Mouse (Mus musculus) layer of hippocampus, adult 9-10 months (tissue): ENCODE data around the gene Nit1.
"Not testable (repeated sequence)": the region's sequence is repeated elsewhere in the genome, so short reads cannot be mapped to it uniquely, and the experiment has no call there.

Experiments
- DNase-seq: peaks from one replicate; pipeline ENCODE4 v3.0.0; 2022; ENCODE audit warnings: low spot score

Gene Nit1

DNA sequence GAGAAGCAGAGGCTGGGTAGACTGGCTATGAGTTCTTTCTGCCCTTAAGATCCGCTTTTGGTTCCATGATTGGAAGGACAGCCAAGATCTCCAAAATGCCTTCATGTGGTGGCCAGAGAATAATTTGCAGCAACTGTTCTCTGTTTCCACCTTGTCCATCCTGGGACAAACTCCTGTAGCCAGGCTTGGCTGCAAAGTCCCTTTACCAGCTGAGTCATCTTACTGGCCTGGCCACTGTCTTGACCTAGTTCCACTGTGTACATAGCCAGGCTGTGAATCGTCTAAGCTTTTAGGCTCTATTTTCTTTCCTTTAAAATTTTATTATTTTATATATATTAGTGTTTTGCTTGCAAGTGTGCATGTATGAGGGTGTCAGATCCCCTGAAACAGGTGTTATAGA lies 3.8 kb upstream of the Nit1 start:
- no peak for DNase-seq

DNA sequence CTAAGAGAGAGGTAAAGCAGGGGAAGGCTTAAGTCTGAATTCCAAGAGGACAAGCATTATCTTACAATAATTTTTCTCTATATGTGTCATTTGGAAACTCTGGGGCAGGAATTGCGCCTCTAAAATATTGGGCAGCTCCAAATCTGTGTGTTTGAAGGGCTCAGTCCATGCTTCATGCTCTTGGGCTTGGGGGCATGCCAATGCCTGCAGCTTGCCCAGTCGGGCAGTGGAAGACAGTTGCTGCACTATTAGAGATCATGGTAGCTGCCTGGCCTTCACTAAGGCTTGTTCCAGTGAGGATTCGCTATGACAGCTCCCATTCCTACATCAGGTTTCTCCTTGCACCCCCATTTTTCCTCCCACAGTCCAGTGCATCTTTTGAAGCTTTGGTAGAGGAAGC lies 3.2 kb upstream of the Nit1 start:
- DNase-seq = no peak

DNA sequence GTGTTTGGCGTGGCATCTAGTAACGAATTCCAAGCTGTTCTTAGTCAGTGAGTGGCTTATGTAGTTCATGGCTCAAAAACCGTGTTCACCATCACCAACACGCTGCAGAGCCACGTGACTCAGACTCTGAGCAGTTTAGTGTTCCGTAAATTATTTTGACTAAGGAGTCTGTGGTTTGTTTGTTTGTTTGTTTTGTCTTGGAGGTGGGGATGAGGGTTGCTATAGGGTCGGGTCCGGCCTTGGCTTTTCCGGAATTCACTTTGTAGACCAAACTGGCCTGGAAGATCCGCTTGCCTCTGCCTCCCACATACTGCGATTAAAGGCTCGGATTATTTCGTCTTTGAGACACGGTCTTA lies 627 bp upstream of the Nit1 start:
- DNase-seq = no peak

DNA sequence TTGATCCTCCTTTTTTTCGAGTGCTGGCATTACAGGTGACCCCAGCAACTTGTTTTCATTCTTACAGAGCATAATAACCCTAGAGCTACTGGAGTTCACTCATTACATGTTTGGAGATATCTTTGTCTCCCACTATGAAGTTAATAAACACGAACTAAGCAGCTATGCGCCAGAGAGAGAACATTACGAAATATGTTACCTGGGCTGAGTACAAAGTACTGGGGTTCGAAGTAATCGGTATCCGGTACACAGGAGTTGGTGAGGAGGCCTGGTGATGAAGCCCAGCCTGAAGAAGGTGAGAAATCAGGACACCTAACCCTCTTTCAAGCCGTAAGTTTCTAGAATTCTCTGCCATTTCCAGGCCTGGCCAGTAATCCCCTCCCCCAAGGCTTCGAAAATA lies 731 bp downstream of the Nit1 start:
- no peak for DNase-seq

DNA sequence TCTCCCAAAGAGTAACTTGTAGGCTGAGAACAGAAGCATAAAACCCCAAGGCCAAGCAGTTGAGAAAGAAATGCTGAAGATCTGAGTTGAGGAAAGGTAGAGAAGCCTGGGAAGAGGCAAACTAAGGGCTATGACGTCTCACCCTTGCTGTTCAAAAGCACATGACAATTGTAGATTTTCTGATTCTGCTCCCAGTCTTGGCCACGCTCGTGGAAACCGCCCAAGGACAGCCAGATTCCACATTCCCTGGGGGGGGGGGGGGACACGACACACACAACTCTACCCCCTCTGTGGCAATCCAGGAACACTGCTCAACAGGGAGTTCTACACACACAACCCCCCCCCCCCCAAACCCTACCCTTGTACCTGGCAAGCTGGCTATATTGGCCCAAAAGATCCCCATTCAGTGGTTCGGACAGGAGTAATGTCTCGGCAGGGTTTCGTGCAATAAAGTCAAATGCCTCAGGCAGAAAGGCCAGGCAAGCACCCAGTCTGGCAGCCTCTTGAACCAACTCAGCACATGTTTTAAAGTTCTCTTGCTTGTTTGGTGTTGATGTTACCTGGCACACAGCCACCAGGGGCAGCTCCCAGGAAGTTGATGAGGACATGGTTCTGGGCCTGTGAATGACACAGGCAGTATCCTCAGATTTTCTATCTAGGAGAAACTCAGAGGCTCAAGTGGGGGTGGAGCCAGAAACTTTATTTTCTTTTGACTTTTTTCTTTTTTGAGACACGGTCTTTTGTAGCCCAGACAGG lies 1.3 kb downstream of the Nit1 start:
- DNase-seq = no peak

DNA sequence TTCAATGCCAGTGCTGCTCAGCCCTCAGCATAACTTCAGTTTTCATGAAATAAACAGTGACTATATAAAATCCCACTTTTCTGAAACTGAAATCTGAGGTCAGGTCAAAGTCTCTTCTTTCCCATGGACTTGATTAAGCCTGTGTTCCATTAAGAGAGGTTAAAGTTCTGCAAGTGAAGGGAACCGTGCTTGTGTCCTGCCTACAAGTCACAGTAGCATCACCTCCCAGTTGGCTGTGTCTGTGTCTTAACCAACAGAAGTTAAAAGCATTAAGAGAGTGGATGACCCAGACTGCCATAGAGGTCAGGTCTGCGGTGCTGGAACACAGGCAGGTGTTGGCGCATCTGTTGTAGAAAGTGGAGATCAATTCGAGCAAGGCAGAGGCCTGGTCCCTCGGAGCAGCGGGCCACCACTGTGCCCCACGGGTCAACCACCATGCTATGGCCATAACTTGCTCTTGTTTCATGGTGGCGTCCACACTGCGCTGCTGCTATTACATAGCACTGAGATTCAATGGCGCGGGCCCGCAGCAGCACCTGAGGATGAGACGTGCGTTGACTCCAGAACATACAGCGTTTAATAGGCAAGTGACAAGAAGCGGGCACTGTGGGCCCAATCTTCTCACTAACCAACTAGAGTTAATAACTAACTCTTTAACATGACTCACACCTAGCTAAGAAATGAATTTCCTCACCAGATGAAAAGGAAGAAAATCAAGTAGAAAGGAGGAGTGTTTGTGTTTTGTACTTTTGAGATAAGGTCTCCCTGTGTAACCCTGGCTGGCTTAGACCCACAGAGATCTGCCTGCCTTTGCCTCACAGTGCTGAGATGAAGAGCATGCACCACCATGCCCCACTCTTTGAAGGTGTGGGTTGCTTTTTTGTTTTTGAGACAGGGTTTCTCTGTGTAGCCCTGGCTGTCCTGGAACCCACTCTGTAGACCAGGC lies 2.9 kb downstream of the Nit1 start:
- no peak for DNase-seq

DNA sequence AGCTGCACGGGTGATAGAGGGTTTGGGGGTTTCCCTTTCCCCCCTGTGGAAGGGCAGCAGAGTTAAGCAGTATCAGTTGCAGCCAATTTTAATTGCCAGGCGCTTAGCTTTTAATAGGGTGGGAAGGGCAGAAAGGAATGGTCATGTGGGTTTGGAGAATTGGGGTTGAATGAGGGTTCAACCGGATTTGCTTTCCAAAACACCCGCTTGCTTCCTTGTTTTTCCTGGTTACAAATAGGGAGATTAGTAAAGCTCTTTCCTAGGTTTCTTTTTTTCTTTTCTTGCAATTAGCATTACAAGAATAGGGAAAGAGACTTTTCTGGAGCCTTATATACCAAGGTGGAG lies 15.3 kb downstream of the Nit1 start:
- no peak for DNase-seq

DNA sequence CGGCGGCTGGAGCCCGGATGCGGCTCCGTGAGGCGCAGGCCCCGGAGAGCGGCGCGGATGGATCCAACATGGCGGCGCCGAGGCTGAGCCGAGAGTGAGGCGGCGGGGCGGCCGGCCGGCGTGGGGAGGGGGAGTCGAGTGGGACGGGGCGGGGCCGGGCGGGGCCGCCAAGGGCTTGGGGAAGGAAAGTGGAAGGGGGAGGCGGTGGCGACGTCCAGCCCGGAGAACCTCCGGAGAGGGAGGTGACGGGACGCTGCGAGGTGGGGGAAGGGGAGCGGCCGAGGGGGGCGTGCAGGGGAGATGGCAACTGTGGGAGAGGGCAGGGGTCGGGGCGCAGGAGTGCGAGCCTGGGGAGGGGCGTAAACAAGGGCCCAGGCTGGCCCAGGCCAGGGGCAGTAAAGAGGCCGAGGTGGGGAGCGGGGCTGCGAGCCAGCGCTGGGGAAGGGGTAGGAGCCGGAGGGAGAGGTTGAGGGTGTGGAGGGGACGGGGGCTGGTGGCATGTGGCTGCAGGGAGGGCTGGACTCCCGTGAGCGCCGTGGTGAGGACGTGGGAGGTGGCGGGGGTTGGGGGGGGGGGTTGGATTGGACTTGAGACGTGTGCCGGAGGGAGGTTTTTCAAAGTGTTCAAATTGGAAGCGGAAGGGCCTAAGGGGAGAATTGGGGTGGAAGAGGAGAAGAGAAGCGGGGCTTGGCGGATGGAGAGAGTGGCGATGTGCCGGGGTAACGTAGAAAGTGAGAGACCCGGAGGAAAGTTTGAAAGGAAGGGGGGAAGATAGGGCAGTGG lies 15.8 kb downstream of the Nit1 start:
- no peak for DNase-seq

DNA sequence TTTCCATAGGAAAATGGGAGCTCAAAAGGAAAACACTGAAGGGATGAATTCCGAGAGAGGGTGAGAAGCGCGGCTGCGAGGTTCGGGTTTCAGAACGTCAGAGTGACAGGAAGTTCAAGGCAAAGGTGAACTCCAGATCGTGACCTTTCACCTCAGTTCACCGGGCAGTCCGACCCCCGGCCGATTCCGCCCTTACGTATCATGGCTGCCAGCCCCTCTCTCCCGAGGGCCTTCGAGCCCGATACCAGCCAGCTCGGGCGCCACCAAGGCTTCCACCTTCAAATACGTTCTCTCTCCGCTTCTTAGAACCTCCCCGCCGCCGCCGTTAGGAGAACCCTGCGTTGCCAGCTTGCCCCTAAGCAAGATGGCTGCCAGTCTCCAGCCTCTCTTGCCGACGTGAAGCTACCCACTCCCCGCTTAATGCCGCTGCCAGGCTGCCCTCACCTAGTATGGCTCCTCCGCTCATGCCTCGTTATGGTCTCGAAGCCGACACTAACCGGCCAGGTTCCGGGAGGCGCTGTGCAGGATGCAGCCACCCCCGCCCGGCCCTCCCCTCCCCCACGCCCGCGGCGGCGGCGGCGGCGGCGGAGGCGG lies 16.5 kb downstream of the Nit1 start, which contains the start of gene Dedd:
TSS of gene Dedd (plus strand) at position 307 of the 594 bp plus-strand sequence.
- peak; percentile 93 for DNase-seq

DNA sequence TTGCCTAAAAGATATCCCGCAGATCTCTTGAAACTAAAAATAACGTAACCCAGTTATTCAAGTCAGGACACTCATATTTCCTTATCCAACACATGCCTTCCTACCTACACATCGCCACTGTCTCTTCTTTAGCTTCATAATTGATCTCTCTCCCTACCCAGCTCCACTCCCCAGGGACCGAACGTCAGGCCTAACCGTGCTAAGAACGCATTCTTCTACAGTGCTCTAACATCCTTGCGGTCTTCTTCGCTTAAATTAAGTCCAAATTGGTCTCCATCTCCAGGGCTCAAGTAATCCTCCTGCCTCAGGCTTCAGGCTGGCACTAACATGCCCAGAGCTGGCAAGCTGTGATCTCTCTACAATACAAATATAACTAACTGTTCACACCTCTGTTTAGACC lies 17.2 kb downstream of the Nit1 start:
- DNase-seq = no peak

DNA sequence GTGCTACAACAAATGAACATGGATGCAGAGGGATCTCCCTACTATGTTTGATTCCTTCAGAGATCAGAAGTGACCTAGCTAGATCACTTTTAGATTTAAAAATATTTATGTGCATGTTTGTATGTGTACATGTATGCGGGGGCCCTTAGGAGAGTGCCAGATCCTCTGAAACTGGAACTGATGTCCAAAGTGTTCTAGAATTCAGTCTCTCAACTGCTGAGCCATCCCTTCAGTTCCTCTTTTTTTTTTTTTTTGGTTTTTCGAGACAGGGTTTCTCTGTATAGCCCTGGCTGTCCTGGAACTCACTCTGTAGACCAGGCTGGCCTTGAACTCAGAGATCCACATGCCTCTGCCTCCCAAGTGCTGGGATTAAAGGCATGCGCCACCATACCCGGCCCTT lies 18.9 kb downstream of the Nit1 start:
- DNase-seq = not testable (repeated sequence)

DNA sequence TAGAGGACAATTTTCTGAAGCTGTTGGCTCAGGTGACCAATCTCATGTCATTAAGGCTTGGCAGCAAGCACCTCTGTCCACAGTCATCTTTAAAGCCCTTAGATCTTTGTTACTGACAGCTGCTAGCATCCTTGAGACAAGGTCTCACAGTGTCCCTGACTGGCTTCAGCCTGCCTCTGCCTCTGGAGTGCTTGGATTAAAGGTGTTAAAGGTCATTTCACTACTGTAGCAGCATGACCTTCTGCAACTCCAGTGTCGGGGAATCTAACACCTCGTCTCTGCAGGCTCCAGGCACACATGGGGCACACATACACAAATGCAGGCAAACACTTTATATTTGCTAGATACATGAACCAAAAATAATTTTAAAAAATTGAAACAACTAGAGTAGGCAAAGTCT lies 19.9 kb downstream of the Nit1 start:
- DNase-seq = no peak

DNA sequence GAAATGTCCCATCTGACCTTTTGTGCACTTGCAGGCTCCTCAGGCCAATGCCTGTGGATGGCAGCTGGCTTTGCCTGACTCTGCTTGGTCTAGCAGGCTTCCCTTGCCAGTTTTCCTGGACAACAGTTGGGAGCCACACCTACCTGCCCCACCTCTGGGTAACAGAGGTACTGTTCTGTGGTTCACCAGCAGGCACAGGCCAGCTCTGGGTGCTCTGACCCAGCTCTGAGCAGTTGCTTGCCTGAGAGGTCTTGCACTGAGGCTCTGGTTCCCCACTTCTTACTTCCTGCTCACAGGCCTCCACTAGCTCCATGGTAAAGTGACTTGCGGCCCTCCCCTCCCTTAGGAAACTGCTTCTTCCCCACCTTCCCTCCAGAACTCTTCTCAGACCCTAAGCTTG lies 23.4 kb downstream of the Nit1 start:
- no peak for DNase-seq

DNA sequence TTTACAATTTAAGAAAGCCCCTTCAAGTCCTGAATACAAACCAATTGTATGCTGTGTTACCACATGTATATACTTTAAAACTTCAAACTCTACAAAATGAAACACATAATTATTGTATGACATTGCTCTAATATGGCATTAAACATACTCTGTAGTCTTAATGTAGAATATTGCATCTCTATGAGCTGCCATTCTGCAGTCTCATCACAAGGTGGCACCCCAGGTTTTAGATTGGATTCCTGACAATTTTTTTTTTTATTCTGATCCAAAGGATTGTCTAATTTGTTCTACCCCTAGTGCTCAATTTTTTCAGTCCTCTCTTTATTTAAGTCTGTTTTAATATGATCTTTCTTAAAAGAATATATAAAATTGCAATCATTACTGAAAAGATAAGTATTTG lies 24.0 kb downstream of the Nit1 start:
- no peak for DNase-seq

DNA sequence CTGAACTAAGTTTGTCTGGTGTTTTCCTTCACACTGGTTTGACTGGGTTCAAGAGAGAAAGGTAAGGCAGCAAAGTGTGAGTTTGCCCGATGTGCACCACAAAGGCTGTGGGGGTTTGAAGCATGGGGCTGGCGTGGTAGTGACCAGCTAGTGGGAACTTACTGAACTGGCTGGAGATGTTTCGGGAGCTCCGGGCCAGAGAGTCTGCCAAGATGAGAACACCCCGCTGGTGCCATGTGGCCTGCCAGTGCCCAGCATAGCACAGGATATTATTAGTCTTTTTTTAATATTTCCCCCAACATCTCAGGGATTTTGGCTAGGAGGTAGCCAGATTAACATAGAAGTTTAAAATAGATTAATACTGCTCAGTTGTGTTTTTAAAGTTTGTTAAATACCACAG lies 25.3 kb downstream of the Nit1 start:
- DNase-seq = no peak

DNA sequence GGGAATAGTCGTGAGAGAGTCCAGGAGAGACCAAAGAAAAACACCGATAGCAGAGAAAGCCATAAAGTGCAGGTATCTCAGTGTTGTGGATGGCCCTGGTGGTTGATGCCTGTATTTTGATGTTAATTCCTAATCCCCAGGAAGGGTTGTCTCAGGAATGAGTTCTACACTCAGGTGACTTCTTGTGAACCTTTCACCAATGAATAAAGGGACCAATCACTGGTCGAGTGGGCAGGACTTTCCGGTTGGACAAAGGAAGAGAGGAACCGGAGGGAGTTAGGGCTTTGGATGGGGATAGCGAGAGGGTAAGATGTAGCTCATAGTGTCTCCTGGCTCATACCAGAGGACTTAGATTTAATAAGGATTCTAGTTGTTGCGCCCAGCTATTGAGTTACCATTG lies 25.7 kb downstream of the Nit1 start:
- no peak for DNase-seq

DNA sequence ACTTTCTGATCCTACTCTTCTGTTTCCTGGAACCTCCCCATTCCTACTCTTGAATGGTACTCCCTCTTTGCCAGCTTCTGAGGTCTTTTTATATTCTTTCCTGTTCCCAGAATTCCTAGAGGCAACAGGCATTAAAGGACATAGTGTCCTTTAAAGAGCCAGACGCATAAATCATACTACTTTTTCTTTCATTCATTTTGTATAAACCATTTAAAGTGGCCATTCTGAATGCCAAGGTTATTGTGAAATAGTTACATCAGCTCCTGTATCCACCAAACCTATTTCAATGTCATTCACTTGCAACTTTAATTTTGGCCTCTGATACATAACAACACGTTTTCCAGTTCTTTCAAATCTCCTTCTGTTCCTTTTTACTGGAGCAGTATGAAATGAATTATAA lies 36.1 kb downstream of the Nit1 start:
- DNase-seq = no peak

DNA sequence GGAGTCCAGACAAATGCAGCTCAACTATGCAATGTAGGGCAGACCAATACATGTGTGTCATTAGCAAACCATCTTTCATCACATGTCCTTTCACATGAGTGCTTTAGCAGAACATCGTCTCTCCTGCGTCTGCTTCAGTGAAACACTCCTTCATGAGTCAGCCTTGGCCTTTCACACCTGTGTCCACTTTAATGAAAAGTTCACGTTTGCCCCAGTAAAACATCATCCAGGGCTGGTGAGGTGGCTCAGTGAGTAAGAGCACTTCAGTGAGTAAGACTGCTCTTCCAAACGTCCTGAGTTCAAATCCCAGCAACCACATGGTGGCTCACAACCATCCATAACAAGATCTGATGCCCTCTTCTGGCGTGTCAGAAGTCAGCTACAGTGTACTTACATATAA lies 39.3 kb downstream of the Nit1 start:
- DNase-seq = not testable (repeated sequence)

DNA sequence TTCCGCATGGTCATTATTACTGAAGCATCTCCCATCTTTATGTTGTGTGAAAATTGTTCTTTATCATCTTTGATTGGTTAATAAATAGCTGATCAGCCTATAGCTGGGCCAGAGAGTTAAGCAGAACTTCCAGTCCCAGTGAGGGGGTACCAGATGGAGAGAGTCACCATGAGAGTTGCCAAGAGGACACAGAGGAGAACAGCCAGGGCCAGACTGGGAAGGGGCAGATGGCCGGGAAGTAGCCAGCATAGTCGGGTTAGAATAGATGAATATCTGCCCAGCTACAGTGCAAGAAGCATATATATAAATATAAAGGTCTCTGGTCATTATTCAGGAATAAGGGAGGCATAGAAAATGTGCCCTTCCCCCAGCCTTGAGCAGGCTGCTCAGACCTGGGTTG lies 47.2 kb downstream of the Nit1 start:
- no peak for DNase-seq

DNA sequence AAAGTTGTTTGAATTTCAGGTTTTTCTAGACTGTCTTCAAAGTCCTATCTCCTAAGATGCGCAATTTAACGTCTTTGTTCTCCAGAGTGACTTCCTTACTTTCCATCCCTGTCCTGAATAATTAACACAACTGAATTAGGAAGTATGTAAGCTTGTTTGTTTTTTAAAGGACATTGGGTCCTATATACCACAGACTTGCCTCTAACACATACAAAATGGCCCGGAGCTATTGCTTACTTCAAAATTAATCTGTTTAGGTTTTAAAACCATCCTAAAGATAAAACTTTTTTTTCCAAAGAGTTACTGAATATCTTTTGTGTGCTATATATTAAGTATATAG lies 50.4 kb downstream of the Nit1 start:
- DNase-seq = no peak

DNA sequence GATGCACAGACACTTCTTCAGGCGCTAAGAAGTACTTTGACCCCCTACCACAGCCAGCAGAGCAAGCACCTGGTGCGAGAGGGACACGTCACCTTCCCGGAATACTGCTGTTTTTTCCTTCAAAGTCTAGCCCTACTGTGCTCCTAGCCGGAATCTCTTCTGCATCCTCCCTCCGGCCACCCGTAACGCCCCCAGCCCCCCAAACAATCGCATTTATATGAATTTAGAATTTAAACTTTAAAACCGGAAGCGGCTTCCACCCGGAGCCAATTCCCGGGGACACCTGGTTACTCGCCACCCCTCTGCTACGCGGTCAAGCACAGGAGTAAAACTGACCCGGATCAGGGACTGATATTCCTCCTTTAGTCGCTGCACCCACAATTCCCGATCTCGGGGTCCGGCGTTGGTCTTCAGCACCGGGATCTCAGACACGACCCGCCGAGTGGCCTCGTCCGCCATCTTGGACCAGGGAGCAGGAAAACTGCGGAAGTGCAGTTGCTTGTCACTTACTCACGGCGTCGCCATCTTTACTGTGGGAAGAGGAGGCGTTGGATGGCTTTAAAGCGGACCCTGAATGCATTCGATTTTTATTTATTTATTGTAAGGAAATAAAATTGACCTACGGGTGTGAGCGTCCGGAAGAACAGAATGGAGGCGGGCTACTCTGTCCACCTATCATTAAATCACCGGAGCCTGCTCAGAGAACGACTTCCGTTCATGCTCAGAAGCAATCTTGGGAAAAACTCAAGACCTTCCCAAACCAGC lies 51.0 kb downstream of the Nit1 start, which contains the start of gene Ufc1:
TSS of gene Ufc1 (minus strand) at position 727 of the 765 bp plus-strand sequence.
- DNase-seq = peak; percentile 81

DNA sequence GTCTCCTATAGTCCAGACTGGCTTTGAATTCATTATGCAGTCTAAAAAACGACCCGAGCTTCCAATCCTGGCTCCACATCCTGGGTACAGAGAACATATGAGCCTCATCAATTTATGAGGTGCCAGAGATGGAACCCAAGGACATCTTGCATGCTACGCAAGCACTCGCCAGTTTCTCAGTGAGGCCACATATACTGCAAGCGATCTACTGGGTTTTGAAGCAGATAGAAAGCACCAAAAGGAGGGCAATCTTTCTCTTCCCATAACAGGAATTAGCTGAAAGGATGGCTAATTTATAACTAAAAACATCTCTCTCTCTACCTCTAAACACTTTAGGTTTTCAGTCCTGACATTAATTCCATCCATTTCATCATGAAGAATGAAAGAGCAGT lies 51.5 kb downstream of the Nit1 start:
- DNase-seq = no peak
